Mouse (Mus musculus) retina, adult 2 months (tissue): Measurements from ENCODE around the gene Als2.

Experiments
- DNase-seq: peaks from one replicate; pipeline ENCODE4 v3.0.0-alpha.2; 2012; ENCODE audit warnings: low read depth, low spot score

Als2 gene

DNA sequence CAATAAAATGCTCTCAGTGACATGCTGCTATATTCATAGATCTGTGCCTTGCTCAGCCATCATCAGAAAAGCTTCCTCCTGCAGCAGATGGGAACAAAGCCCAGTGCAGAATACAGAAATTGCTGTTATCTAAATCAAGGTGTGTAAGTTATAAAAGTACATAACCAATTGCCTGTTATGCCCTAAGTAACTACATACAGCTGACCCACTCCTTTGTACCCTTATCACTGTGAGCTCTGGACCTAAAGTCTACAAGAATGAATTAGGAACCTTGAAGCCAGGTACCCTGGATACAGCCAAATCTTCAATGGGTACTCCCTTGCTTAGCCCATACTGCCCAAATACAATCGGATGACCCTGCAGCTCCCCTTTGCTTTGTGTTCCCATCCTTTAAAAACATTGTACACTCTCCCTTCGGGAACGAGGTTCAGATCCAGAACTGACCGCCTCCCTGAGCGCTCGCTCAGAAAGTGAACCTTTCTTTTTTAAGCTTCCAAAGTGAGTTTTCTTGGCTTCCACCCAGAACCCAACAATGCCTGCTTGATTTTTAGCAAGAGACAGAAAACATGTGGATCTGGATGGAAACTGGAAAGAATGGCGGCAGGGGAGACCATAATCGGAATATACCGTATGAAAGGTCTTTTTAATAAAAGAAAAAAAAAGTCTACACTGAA is 70.7 kb downstream of the Als2 start:
- DNase-seq, result no peak

DNA sequence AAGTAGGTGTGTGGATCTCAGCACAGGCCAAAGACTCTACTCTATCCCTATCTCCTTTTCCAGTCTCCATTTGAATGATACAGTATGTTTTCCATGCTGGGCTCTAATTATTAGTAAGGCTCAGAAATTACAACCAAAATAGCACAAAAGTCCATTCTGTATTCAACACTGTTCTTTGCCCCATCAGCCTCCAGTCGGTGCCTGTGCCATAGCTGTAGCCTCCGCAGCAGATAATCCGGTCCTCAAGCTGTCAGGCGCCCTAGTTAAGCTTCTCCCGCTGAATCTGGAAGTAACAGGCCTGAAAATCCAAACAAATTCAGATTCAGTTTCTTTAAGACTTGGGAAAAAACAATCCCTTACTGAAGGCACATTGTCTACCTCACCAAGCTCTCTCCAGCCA is 73.1 kb downstream of the Als2 start:
- DNase-seq, result peak; percentile 67

DNA sequence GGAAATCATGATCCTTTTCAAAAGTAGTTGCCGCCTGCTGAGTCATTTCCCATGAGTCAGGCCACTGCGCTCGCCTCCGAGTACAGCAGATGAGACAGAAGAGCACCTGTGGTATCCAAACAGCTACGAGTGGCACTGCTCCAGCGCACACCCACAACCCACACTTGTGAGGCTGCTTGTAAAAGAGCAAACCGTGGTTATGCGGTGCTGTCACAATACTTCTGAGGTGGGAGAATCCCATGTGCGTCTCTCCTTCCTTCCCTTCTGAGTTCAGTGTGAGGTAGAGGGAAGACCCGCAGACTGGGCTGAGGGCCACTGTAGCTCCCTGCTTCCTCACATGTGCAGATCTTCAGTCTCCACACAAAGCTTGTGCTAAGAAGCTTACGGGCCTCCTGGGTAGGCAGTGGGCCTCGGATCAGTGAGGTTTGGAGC is 74.0 kb downstream of the Als2 start, which contains the start of gene Mpp4:
Mpp4 (minus strand) TSS at position 360 of the 432 bp plus-strand sequence.
- DNase-seq, result peak; percentile 66

DNA sequence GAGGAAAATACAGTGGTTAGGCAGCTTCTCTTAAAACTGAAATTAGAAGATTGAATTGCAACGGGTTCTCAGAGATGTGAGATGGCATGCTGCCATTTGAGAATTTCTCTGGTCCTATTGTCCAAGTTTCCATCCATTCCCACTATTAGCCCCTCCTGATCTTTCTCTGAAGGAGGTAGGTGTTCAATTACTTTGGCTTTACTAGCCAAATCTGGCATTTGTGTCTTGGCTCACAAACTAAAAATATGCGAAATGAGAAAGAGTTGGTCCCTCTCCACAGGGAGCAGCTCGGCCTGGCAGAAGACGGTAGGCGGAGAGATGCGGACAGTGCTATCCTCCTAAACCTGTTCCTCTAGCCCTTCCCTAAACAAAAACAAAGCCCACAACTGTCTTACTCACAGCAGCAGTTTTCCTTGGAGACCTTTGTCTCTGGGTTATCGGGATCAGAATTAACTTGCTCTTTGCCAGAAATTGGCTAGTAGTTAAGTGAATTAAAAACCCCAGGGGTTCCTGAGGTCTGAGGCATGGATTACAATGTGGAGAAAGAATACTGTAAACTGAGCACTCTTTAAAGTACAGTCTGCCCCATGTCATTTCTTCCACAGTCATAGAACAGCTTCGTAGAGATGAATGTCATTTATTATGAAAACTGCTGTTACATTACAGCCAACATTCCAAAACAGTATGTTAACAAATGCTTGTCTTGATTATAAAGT is 74.6 kb downstream of the Als2 start:
- DNase-seq, result no peak

DNA sequence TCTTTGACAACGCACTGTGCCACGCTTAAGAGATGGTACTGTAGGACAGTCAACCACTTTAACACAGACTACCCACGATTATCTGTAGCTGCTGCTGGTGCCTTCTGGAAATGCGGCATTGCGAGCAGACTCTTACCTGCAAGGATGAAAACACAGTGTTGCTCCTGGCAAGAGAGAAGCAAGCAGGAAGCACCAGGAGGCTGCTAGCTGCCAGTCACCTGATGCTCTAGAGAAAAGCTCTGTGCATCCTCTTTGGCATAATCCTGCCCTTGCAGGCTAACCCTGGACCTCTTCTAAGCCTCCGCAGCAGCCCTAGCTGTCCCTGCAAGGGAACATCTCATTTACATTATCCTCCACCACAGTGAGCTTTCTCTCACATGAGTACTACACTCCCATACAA is 75.6 kb downstream of the Als2 start:
- peak; percentile 78 for DNase-seq

DNA sequence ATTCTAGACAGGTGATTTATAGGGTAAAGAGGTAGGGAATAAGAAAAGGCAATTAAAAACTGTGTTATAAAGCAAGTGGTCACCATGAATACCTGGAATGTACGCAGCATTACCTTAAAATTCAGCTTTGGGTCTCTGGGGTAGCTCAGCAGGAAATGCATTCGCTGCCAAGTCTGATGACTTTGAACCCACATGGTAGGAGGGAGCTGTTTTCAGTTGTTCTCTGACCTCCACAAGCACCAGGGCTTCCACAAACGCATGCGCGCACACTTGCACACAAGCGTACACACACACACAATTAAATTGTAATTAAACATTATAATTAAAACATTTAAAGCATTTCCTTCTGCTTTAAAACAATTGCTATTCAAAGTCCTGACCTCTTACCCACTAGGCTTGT is 76.2 kb downstream of the Als2 start:
- no peak for DNase-seq

DNA sequence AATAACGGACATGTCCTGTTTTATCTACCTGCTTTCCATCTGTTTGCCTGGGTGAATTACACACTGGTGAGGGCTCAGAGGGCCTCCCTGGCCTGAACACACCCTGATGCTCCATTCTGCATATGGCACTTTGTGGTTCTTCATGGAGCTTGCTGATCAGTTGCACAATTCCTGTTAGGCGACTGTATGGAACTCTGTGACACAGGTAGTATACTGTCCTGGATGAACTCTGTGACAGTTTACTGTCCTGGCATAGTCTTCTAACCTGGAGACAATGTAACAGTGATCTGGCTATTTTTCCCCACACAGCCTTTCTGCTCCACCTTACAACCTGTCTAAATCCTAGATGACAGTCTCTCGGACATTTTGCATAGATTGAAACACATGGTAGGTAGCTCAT is 77.9 kb downstream of the Als2 start:
- DNase-seq, result no peak

DNA sequence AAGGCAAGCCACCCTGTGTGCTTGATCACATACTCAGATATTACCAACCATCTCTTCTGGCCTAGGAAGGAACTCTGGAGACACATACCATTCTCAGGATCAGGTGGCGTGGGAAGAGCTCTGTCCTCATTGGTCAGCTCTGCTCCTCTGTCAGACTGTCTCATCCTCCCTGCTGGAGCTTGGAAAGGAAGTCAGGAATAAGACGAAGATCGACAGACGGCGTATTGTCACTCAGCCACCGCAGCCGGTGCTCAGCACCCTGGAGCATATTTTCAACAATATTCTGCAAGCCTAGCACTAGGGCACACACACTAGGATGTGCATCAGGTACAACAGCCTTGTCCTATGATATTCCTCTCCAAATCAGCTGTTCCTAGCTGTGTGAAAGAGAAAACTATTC is 78.5 kb downstream of the Als2 start:
- DNase-seq, result no peak

DNA sequence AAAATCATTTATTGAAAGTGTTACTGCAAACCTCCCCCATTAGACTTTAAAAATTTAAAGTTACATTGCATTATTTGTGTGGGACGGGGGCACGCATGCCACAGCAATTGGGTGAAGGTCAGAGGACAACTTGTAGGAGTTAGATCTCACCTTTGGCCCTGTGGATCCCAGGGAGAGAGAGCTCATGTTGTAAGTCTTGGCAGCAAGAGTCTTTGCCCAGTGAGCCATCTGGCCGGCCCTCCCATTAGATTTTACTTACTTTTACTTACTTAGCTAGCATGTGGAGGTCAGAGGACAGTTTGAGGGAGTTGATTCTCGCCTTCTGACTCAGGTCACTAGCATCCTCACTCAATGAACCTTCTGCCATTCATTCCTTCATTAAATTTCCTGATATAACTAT is 79.2 kb downstream of the Als2 start:
- DNase-seq, result no peak

DNA sequence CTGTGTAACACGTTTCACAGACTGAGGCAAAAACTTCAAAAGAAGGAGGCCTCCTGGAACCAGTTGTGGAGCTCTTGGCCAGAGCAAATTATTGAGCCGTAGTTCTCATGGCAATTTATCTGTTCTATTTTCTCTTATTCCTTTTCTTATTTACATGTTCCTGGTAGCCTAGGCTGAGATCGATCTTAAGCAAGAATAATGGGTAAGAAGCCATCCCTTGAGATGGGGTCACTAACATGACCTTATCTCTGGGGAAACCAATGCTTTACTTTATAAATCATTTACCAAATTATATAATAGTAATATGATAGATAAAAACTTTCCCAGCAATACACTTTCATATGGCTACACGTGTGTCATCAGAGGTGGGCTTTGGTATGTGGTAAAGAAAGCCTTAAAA is 84.7 kb downstream of the Als2 start:
- DNase-seq, result no peak

DNA sequence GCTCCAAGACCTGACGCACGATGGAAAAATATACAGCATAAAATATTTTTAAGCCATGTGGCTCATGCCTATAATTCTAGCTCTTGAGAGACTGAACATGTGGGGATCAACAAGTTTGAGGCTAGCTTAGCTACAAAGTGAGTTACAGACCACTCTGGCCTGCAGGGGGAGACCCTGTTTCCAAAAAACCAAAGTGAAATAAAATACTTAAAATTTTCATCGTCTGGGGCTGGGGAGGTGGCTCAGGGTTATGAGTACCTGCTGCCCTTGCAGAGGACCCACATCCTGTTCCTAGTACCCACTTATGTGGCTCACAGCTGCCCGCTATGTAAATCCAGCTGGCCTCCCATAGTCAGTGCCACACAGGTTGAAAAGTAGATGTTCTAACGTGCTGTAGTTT is 86.5 kb downstream of the Als2 start:
- no peak for DNase-seq

DNA sequence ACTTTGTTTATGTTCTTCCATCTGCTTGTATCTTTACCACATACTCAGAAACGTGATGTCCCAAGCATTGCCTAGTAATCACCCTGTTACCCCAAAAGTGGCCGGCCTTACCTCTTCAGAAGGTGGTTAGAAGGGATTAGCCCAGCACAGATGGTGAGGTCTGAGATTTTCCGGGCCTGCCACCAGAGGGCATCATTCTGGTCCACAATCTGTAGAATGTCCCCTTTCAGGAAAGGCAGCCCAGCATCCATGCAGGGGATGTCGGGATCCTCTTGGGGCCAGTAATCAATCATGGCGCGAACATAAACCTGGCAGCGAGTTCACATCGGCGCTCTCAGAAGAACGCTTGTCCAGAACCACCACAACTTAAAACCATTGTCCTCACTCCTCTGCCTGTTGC is 92.5 kb downstream of the Als2 start:
- DNase-seq, result no peak

DNA sequence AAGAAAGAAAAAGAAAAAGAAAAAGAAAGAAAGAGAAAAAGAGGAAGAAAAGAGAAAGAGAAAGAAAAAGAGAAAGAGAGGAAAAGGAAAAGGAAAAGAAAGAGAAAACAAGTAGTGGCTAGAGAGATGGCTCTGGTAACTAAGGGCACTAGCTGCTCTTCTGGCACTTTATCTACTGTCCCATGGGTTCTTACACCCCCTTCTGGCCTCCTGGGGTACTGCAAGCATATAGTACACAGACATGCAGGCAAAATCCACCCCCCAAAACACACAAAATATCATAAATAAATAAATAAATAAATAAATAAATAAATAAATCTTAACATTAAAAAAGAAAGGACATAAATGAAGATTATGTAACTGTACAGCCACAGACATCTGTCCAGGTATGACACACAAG is 94.2 kb downstream of the Als2 start:
- no peak for DNase-seq

DNA sequence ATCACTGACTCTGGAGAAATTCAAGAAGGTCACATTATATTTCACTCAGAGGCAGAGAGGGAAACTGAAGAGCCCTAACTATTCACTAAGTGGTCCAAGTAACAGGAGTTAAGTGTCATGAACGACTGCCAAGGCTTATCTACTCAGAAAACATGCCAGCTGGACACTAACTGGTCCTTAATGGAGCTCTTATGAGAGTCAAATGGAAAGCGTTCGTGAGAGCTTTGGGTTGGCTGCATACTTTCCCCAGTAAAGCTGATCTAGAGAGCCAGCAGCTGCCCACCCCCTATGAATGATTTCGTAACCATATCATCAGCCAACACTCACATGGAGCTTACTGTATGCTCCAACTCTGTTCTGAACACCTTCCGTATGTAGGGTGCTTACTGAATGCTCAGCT is 102.6 kb downstream of the Als2 start:
- no peak for DNase-seq

DNA sequence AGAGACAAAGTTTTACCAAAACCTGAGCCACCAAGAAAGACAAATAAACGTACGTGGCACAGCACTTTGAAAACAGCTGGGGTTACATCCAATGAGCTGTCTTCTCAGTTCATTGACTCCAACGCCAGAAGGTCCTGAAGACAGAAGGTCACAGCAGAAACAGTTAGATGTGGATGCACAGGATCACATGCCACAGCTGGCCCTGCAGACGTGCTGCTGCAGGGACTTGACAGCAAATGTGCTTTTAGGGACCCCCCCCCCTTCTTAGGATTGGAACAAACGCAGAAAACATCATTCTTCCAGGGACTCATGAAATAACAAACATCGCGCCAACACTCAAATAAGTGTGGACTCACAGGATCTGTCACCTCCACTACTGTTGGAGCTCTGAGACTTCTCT is 108.2 kb downstream of the Als2 start:
- DNase-seq, result no peak

DNA sequence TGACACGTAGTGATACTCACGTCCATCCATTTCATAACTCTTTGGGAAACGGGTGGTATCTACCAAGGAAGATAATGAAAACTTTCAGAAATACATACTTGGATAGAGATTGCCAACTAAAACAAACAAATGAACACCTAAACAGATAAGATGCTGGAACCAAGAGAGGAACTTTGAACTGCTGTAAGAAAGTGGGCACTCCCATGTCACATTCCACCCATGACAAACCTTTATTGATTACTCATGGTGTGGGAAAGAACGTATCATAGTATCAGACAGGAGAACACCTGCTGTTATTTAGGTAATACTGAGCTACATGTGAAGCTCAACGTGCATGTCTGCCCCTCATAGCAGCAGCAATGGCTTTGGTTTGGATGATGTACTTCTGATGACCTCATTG is 111.5 kb downstream of the Als2 start:
- DNase-seq, result no peak

DNA sequence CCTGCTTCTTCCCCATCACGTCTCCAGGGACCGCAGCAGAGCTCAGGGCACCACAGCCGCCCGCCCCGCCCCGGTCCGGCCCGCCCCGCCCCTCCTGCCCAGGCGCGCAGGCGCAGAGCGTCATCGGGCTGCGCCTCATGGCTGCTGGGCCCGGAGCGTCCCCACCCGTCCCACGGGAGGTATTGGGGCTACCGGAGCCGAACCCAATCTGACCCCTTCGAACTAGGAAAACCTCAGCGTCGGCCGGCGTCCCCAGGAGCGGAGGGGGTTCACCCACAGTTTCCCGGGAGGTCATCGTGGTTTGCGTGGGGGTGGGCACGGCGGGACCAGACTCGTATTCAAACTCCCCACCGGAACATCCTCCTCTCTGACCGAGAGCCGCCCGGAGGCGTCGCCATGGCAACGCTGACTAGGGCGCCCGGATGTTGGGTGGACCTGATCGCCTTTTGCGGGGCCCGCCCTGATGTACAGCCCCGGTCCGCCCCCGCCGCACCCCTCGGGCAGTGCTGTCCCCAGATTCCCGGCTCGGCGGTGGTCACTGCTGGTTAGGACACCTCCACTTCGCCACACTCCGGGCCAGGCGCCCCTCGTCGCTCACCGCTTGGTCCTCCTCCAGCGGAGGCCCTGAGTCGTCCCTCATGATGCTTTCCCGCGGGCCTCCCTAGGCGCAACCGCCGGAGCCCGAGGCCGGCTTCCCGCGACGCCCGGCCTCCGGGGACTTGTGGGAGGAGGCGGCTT is 117.1 kb downstream of the Als2 start, which contains the start of gene Tmem237:
Tmem237 (minus strand) TSS at position 689 of the 738 bp plus-strand sequence.
- DNase-seq, result peak; percentile 75
